Mouse (Mus musculus) cortical plate, adult 2 months (tissue): ENCODE data around the gene Shroom3. TPM values are rescaled to one million over a fixed set of nuclear protein-coding genes. Genes with fewer than 3 reads are reported as not detected.

Source experiments
- H3K27ac ChIP-seq: fragments of 200-500 bp; 2 replicates; pipeline ENCODE4 v1.5.1; 2012; ENCODE audit warnings: low read length, control low read depth, inconsistent platforms; ENCODE audit not compliant: insufficient read depth
- H3K4me1 ChIP-seq: fragments of 200-500 bp; 2 replicates; pipeline ENCODE4 v1.6.1; 2011; ENCODE audit warnings: low read length; ENCODE audit not compliant: control insufficient read depth, insufficient read depth
- H3K4me3 ChIP-seq: fragments of 200-500 bp; 2 replicates; pipeline ENCODE4 v1.5.1; 2011; ENCODE audit warnings: mild to moderate bottlenecking, low read length, control low read depth; ENCODE audit not compliant: insufficient read depth
- CTCF ChIP-seq: fragments of 200-500 bp; IDR thresholded peaks from 2 replicates; pipeline ENCODE4 v1.5.1; 2011; ENCODE audit warnings: mild to moderate bottlenecking, control low read depth, low read length; ENCODE audit not compliant: insufficient read depth; ENCODE audit errors: extremely low read depth
- POLR2A ChIP-seq: fragments of 200-500 bp; IDR thresholded peaks from 2 replicates; pipeline ENCODE4 v1.6.1; 2011; ENCODE audit warnings: mild to moderate bottlenecking, low read length, control low read depth; ENCODE audit not compliant: insufficient read depth; ENCODE audit errors: extremely low read depth
- polyA plus RNA-seq: library from polyadenylated mRNA; depleted of rRNA; stranded (reverse); fragments of >200 nt; gene quantifications from 2 replicates; pipeline ENCODE4 v1.2.3, GENCODE M21; 2012

Shroom3 gene
- polyA plus RNA-seq, 1 experiment: 1.9 TPM

- H3K27ac ChIP-seq: no peak overlapping the region
- TF ChIP-seq POLR2A (no peak), CTCF (no peak)
- H3K4me3 ChIP-seq: no peak overlapping the region
- no peaks in the 10 kb centered on the region; the same call in 1 of the 2 replicates for H3K4me1 ChIP-seq
These were observed 11.2 kb downstream of the Shroom3 start for GRCm38 (mm10) chr5:92694316-92694995.

- Histone ChIP-seq H3K4me3 (peak overlapping the region; percentile 14), H3K4me1 (no peaks in the 10 kb centered on the region; the same call in 1 of the 2 replicates), H3K27ac (no peak overlapping the region)
- no peak for TF ChIP-seq CTCF
- no peak for TF ChIP-seq POLR2A
These were observed 15.0 kb downstream of the Shroom3 start for GRCm38 (mm10) chr5:92698131-92698836.

GRCm38 (mm10) chr5:92698837-92699529 lies 15.7 kb downstream of the Shroom3 start:
- Histone ChIP-seq H3K4me3 (peak overlapping the region; percentile 32), H3K27ac (no peak overlapping the region), H3K4me1 (no peaks in the 10 kb centered on the region; the same call in 1 of the 2 replicates)
- no peak for TF ChIP-seq POLR2A
- no peak for TF ChIP-seq CTCF

- H3K4me3 ChIP-seq: no peak overlapping the region
- TF ChIP-seq CTCF (no peak), POLR2A (no peak)
- H3K27ac ChIP-seq: no peak overlapping the region
- no peaks in the 10 kb centered on the region; the same call in 1 of the 2 replicates for H3K4me1 ChIP-seq
These were observed 18.5 kb downstream of the Shroom3 start for GRCm38 (mm10) chr5:92701750-92702149.

- Histone ChIP-seq H3K4me3 (no peak overlapping the region), H3K4me1 (no peaks in the 10 kb centered on the region), H3K27ac (no peak overlapping the region)
- TF ChIP-seq CTCF: no peak
- no peak for TF ChIP-seq POLR2A
These were observed 20.4 kb downstream of the Shroom3 start for GRCm38 (mm10) chr5:92703671-92704070.

- Histone ChIP-seq H3K4me3 (no peak overlapping the region), H3K27ac (no peak overlapping the region), H3K4me1 (no peaks in the 10 kb centered on the region)
- TF ChIP-seq CTCF (no peak), POLR2A (no peak)
These were observed 24.8 kb downstream of the Shroom3 start for GRCm38 (mm10) chr5:92707921-92708491.

GRCm38 (mm10) chr5:92710779-92711178 lies 27.5 kb downstream of the Shroom3 start:
- TF ChIP-seq POLR2A (no peak), CTCF (no peak)
- Histone ChIP-seq H3K27ac (no peak overlapping the region), H3K4me3 (no peak overlapping the region), H3K4me1 (no peaks in the 10 kb centered on the region)

GRCm38 (mm10) chr5:92711666-92712290 lies 28.5 kb downstream of the Shroom3 start:
- H3K4me1 ChIP-seq: no peaks in the 10 kb centered on the region
- no peak overlapping the region for H3K4me3 ChIP-seq
- no peak overlapping the region for H3K27ac ChIP-seq
- TF ChIP-seq POLR2A (no peak), CTCF (no peak)

GRCm38 (mm10) chr5:92712621-92713395 lies 29.6 kb downstream of the Shroom3 start:
- no peaks in the 10 kb centered on the region for H3K4me1 ChIP-seq
- H3K4me3 ChIP-seq: no peak overlapping the region
- TF ChIP-seq CTCF (no peak), POLR2A (no peak)
- H3K27ac ChIP-seq: no peak overlapping the region
